Mouse (Mus musculus) kidney, postnatal 10 days (tissue): ENCODE data around the gene 3110082J24Rik.

Source experiments
- DNase-seq: peaks from one replicate; pipeline ENCODE4 v3.0.0; 2021; ENCODE audit warnings: mixed read lengths

The 3110082J24Rik gene

DNA sequence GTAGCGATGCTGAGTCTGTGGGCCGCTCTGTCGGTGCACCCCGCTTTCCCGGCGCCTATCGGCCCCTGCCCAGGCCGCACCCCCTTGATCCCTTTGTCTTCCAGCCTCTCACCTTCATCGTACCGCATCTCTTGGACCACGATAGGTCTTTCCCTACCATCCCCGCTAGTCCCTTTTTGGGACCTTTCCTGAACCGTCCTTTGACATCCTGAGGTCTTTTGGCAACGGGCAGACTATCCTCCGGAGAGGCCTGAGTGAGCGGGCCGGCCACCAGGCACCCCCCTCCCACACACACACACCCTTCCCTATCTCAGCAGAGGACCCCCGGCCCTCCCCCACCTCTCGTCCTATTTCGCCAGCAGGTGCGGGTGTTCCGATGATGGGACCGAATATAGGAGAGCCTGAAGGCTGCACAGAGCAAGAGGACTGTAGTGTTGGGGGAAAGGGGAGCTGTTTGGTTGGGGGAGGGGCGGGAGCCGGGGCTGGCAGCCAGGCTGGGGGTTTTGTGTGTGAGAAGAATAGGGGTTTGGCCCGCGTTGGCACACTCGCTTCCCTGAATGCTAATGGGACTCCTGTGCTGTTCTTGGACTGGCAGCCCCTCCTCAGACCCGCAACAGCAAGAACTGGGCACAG lies at the start of gene 3110082J24Rik:
Gene 3110082J24Rik, minus strand, starts transcription at position 419 of the 633 bp plus-strand sequence.
- no peak for DNase-seq

DNA sequence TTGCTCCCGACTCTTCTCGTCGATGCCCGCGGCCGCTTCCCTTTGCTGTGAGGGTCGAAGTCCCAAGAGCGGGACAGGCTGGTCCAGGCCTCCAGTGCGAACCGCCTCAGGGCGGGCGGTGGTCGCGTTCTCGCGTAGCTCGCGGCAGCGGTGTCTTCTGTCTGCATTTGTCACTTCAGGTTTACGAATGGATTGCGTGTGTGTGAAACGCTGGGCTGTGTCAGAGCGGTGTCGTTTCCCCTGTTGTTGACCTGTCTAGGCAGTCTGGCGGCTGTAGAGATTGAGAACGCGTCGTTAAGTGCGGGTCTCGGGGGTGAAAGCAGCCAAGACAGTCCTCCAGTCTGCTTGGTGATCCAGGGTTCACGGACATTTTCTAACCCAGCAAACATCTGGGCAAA lies 49.5 kb upstream of the 3110082J24Rik start:
- DNase-seq = no peak

DNA sequence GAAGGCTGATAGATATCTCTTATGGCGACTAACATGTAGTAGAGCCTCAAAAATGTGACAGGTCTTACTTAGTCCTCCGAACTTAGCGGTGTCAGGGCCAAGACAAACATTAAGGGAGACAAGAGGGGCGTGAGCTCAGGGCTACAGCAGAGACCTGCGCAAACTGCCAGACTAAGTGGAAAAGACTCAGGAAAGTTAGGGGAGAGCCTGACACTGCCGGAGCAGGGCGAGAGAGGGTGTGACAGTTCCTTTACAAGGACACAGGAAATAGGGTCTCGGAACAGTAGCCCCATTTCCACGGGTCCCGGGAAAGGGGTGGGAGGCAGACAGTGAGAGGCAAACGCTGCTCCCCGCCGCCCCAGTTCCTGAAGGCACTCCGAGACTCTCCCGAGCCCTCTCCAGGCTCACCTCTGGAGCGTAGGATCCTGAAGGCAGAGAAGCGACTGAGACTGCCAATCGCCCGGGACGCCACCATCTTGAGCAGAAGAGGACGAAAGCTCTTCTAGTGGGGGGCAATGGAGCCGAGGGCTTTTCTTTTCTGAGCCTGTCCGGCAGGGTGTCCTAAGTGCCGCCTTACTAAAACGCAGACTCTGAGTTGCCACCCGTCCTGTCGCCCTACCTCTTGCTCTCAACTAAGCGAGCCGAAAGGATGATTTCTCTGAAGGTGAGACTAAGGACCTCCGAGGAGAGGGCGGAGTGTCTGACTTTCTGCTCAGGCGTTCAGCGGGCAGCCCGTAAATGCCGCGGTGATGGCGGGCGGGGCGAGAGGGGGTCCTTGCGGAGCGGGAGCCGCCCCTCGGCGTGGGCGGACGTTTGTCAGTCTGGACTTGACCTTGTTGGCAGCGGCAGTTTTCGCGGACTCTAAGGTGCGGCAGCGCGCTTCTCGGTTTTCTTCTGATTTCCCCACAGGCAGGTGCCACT lies 48.8 kb upstream of the 3110082J24Rik start, which contains the start of the genes Hadha and Hadhb:
Gene Hadha, minus strand, starts transcription at position 689 of the 921 bp plus-strand sequence.
Gene Hadhb, plus strand, starts transcription at position 775 of the 921 bp plus-strand sequence.
- DNase-seq = peak; percentile 96

DNA sequence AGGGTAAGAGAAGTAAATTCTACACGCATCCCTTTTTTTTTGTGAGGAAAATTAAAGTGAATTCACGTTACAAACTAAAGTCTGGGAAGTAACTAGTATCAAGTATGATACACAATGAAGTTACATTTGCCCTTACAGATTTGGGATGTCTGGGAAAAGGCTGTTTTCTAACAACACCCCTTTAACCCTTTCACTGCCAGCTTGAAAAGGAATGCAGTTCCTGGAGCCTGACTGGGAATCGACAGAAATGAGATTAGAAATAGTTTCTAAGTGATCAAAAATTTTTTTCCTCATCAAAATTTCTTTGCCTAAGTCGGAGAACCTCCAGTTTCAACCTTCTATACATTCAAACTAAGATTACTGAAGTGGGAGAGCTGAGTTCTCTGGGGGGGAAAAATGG lies 48.1 kb upstream of the 3110082J24Rik start:
- peak; percentile 18 for DNase-seq

DNA sequence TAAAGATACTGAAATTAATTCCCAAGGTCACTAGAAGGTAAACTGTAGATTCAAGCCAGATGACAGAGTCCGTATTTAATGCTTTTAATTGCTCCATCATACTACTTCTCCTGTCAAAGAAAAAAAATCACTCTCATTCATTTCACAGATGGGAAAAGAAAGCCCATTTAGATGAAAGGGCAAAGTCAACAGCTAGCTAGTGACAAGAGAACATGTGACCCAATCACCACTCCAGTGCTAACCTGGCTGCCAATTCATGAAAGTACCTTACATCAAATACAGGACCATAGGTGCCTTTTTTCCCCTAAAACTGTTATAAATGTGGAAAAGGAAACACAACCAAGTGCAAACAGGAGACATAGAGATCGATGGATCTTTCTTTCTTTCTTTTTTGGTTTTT lies 47.3 kb upstream of the 3110082J24Rik start:
- no peak for DNase-seq

DNA sequence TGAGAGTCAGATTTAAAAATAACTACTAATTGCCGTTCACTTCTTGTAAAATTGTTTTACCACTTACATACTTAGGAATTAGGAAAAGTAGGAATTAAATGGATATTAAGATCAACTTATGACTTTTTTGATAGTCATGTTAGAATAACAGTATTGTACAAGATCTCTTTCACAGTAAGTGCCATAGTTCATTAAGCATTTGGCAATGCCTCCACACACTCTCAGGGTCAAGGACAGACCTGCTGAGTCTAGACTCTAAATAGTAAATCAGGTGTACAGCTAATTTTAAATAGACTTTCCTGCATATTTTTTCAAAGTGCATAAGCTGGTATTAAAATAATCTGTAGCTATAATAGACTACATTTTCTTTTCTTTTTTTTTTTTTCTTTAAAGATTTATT lies 46.5 kb upstream of the 3110082J24Rik start:
- no peak for DNase-seq

DNA sequence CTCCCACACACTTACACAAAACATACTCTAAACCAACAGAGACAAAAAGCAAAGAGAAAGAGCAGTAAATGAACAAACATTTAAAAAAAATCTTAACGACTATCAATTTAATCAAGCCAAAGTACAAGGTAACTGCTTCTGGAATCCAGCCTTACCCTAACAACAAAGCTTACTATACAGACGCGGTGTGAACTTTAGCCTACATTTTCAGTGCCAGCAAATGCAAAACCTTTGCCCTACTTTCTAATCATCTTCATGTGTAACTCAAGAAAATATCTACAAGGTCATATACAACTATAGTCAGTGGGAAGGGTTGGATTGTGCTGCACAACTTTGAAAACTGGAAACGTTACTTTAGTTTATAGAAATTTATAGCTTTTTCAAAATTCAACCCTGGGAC lies 46.1 kb upstream of the 3110082J24Rik start:
- DNase-seq = peak; percentile 47

DNA sequence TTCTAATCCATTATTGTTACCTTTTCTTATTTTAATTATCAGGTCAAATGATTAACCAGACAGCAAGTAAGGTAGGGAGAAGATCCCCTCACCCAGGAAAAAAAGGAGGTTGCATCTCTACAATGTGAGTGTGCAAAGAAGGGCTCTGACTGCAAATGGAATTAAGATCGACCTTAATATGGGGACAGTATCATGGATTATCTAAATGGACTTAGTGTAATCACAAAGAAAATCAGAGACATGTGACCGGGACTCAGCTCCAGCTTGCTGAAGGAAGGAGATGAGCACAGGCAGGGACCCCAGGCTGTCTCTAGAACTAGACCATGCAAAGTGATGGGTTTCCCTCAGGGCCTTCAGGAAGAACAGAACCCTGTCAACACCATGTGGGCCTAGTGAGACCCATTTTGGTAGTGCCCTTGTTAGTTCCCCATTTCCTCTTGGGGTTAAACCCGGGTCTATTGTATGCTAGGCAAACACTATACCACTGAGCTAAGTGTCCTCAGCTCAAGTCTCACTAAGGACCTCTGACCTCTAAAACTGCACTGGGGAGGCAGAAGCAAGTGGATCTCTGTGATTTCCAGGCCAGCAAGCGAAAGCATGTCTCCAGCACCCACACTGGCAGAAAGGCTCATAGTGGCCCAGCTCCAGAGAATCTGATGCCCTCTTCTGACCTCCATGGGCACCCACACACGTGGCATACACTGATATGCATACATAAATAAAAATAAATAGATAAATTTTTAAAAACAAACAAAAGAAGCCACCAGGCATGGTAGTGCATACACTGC lies 42.4 kb upstream of the 3110082J24Rik start:
- no peak for DNase-seq

DNA sequence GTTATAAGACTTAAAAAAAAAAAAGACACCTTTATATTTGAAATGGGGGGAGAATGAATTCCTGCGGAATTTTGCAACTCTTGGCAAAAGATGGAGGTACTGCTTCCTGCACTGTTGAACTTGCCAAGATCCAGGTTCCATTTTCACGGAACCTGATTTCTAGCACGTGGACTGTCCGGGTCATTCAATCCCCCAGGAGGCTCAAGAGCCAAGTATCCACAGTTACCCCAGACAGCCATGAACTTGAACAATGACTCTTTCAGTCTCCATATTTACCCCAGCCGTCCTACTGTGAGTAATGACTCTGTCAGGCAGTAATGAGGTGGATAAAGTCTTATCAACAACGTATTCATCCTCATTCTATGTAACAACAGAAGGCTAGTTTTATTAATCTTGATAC lies 40.6 kb upstream of the 3110082J24Rik start:
- DNase-seq = no peak

DNA sequence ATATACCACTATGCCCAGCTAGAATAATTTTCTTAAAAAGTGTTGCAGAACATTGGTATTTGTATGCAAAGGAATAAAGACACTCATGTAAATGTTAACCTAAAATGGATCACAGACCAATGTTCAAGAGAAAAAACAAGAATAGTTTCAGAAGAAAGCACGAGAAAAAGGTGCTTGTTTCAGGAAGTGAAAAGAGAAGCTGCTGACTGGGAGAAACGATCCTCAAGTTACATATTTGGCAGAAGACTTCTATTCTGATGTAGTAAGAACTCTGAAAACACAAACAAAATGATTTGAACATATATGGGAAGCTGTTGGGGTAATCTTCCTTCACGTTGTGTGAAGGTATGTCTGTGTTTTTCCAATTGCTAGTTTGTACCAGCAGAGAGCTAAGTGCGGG lies 32.3 kb upstream of the 3110082J24Rik start:
- DNase-seq = no peak

DNA sequence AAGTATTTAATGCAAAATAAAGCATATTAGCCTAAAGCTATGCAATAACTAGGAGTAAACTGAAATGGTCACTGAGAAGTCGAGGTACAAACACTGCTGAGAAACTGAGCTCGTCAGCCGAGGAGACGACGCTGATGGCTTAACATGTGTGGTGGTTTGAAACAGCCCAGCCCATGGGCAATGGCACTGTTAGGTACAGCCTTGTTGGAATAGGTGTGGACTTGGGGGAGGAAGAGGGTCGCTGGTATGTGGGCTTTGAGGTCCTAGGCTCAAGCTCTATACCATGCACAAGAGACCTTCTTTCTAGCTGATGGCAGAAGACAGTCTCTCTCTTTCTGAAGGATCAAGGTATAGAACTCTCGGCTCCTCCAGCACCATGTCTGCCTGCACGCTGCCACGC lies 31.4 kb upstream of the 3110082J24Rik start:
- no peak for DNase-seq

DNA sequence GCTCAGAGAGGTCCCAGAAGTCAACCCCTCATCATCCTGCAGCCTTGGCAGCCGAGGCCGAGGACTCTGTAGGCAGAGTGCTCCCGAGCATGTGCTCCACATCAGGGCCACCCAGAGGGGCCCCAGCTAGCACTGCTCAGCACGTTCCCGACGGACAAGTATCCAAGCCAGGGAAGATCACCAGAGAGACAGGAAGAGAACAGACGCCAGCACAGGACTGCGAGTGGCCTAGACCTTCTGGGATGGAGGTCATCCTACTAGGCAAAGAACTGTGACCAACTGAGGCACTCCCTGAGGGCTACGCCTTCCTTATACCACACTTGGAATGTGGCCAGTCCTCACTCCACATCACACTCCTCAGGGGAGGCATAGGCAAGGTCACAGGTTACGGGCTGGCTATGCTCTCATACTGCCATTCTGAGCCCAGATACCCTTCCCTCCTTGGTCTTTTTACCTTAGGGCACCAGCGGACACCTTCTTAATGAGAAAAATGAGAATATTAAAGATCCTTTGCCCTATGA lies 29.9 kb upstream of the 3110082J24Rik start:
- no peak for DNase-seq

DNA sequence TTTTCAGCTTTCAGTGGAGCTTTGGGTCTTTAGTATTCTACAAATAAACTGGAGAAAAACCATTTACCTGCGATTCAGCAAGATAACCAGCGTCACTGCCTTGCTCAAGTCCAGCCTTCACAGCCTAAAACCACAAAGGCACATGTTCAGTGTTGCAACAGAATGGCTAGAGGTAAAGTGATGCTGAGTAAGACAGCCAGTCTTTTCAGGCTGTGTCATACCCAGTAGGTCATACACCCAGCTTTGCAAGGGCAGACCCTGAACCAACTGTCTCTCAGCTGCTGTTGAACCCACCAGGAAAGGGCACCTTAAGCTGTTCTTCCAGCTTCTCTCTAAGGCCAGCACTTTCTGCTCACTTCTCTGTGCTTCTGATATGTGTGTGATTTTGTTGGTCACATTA lies 26.3 kb upstream of the 3110082J24Rik start:
- no peak for DNase-seq

DNA sequence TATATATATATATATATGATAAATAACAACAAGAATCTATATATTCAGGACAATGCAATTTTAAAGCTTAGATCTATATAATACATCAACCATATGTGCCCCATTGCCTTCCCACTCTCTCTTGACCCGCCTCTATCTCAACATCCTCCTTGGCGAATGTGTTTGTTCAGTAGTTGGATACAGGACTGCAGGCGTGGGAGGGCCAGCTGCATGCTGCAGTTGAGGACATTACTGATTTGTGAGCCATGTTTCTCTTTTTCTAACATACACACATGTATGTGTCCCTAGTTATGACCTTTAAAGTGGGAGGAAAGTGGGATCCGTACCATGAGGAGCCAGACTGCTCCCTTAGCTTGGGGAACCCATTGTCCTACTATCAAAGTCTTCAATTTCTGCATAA lies 25.4 kb upstream of the 3110082J24Rik start:
- DNase-seq = no peak

DNA sequence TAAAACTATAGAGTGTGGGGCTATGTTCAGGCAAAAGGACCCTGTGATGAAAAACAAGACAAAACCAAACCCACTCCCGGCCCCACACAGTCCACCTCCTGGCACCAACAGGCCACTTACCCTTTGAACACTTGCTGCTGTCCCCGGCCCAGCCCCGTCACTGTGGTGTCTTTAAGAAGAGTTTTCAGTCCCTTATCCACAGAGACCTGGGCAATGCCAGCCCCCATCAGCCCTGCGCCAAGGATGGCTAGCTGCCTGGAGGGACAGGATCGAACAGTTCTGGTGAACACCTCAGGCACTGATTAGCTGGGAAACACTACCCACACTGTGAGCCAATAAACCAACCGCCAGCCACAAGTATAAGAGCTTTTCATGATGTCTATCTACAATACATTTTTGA lies 22.8 kb upstream of the 3110082J24Rik start:
- no peak for DNase-seq

DNA sequence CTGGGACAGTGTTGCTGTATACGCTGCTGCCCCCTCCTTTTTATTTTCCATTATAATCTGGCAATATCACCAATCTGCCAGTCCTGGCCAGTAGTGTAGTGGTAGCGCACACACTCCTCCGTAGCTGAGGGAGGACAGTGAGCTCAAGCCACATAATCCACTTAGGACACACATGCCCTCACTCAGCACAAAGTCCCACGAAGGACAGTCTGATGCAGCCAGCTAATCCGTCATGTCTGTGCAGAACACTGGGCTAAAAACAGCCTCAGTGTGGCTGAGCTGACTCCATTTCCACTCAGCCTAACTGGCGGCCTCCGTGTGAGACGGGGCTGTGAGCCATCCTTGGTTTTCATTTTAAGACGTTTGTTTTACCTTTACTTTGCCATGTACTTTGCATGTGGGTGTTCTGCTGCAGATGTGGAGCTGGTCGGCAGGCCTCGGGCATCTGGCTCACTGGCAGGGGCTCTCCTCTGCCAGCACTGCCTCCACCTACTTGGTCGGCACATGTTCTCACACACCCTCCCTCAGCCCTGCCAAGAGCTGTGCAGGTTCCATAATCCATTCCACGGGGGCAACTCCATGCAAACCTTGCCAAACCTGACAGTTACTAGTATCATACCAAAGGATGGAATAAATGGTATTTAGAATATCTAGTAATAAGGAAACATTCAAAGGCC lies 22.2 kb upstream of the 3110082J24Rik start:
- no peak for DNase-seq

DNA sequence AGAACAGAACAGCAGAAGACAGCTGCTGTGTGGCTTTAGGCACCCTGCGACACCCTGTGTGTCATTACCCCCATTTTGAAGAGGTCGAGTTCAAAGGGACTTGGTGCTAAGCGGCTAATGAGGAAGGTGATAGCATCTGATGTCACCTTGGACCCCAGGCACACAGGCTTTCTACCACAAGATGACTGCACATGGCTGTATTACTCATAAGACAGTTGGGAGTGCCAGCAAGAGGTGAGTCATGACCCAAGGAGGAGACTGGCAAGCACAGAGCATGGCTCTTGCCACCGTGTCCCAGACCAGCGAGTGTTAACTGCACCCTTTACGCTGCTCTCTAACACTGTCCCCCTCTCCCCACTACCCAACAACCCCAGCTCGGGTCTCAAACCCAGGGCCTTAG lies 20.9 kb upstream of the 3110082J24Rik start:
- DNase-seq = no peak

DNA sequence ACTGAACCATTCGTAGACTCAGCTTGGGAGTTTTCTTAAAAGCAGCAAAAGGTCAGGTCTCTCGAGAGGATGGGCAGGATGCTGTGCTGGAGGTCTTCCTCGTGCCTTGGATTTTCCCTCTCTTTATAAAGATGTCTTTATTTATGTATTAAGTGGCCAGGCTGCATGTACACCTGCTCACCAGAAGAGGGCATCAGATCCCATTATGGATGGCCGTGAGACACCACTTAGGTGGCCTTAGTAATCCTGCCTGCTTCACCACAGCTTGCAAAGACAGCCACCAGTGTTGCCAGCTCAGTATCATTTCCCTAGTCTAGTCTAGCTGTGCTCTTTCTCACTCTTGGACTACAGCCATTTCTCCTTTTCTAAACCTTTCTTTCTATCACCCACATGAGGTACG lies 19.7 kb upstream of the 3110082J24Rik start:
- DNase-seq = no peak

DNA sequence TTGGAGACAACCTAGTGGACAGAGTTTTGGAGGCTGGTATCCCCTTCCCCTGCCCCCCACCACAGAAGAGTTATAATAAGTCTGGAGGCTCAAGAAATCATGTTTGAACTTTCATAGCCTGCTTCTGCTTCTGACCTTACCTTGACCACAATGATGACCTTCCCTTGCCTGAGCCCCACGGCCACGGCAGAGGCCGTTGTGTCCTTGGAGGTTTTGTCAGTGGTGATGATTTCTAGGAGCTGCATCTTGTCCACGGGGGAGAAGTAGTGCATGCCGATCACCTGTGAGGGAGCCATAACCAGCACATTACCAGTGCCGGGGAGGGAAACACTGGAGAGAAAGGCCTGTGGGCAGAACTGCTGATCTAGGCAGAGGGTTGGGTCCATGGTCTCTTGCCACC lies 16.6 kb upstream of the 3110082J24Rik start:
- DNase-seq = no peak

DNA sequence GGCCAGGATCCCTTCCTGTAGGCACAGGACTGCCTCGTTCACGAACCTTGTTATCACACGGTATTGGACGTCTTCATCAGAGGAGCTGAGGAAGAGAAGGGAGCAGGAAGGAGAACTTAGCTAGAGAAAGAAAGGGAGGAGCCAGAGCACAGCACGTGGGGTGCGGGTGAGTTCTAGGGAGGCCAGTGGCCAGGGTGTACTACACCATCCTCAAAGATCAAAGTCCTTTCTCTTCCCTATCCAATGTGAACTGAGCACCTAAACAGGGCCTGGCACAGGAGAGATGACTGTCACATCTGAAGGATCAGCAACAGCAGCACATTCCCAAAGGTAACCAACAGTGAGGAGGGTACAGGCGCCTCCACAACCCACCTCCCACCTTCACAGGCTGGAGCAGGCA lies 14.2 kb upstream of the 3110082J24Rik start:
- DNase-seq = no peak

DNA sequence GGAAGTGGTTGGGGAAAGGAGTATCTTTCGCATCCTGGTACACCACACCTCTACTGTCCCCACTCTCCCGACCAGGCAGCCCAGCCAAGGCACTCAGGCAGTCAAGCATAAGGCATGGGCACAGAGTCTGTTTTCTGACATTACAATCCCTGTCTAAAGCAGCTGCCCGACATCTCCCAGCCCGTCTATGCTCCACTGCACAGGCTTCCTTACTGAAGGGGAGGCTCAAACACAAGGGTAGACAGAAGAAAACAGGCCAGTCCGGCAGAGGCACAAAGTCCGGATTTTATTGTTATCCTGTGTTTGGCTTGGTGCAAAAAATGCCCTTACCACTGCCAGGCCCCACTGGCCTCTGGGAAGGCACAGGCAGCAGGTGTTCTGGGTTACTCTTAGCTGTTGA lies 13.3 kb upstream of the 3110082J24Rik start:
- DNase-seq = no peak

DNA sequence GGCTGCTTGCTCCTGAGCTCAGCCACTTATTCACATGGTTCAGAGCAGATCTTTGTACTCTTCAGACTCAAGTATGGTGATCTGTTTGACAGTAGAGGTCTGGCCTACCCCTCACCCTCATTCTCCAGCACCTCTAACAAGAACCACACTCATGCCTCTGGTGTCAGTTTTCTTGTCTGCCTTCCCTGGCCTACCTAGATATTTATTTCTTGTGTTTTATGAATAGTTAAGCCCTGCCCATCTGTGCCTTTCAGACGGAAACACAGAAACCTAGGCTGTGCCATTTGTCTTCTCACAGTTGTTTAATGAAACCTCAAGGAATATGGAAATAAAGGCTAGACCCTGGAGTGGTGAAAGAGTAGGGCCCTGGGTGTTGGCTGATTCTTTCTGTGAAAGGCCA lies 12.1 kb upstream of the 3110082J24Rik start:
- no peak for DNase-seq

DNA sequence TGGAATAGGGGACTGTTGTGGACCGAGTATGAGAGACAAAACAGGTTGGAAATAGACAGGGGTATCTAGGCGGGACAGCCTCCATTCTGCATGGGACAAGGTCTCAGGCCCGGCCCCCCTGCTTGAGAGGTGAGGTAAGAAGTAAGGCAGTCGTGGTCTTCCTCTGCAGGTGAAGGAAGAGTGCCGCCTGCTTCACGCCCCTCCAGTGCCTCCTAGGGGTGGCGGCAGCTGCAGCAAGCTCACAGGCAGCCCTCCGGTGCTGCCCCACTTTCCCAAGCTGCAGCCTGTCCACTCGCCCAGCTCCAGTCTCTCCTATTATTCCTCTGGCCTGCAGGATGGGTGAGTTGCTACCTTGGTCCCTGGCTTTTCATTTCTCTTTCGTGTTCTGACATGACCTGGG lies 9.8 kb upstream of the 3110082J24Rik start:
- no peak for DNase-seq
